Mouse (Mus musculus) C2C12 (cell line): ENCODE data around the gene Cdca7.

Experiments
- CEBPB ChIP-seq: IDR thresholded peaks from one replicate; pipeline ENCODE4 v1.6.1; 2011; ENCODE audit warnings: low read depth, mild to moderate bottlenecking, control low read depth, moderate library complexity
- CTCF ChIP-seq: IDR thresholded peaks from one replicate; pipeline ENCODE4 v1.5.1; 2011; ENCODE audit not compliant: control insufficient read depth, insufficient read depth, insufficient read length
- FOSL1 ChIP-seq: IDR thresholded peaks from one replicate; pipeline ENCODE4 v1.8.0; 2011; ENCODE audit warnings: mild to moderate bottlenecking, low read length; ENCODE audit not compliant: poor library complexity, insufficient read depth, severe bottlenecking
- MAX ChIP-seq: IDR thresholded peaks from one replicate; pipeline ENCODE4 v1.6.1; 2011; ENCODE audit warnings: mild to moderate bottlenecking, control low read depth
- USF1 ChIP-seq: IDR thresholded peaks from one replicate; pipeline ENCODE4 v1.6.1; 2011; ENCODE audit warnings: low read depth, mild to moderate bottlenecking, control low read depth, moderate library complexity

DNA sequence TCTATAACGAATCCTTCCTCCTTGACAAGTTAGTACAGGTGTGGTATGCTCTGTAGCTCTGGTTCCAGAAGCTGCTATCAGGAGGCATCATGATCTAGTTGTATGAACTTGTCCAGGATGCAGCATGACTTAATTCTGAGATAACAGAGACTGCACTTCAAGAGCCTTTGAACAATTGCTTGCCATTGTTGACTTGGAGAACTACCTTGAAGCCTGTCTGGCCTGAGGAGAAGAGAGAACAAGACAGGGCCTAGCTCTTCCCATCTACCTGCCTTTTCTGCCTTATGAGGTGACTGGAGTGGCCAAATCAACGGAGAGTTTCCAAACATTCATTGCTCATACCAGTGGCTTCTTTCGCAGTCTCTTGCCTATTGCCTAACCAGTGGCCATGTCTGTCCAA, 29.9 kb upstream of the Cdca7 start:
- TF ChIP-seq MAX (no peak), CTCF (no peak), USF1 (no peak), CEBPB (no peak), FOSL1 (no peak)
